Mouse (Mus musculus): ENCODE measurements at regions not wholly inside any gene's neighbourhood (a gene's known extent, or its start where the extent isn't known, plus 50 kb on each side); places are given as distances from the start of the nearest gene placed in this dataset.

- no peak for ATAC-seq (ENCODE audit: low FRiP score, low read depth)
- Histone ChIP-seq H3K27ac (replicated peaks; ENCODE audit: low read depth, low read length) (no peak overlapping the region), H3K36me3 (ENCODE audit: control insufficient read depth, insufficient read depth, low read length) (no peaks in the 10 kb centered on the region), H3K9me3 (ENCODE audit: control insufficient read depth, low read length) (no peaks in the 10 kb centered on the region), H3K9ac (ENCODE audit: low read depth, low read length, severe bottlenecking) (no peak overlapping the region), H3K4me2 (replicated peaks; ENCODE audit: low read depth, low read length, severe bottlenecking) (no peak overlapping the region; the same call in 1 of the 2 replicates), H3K4me1 (ENCODE audit: control insufficient read depth, insufficient read depth, low read length) (peaks cover 17% of the 10 kb centered on the region), H3K4me3 (replicated peaks; ENCODE audit: low read length) (no peak overlapping the region), H3K27me3 (ENCODE audit: control insufficient read depth, insufficient read depth, low read length) (no peaks in the 10 kb centered on the region)
- no peak for TF ChIP-seq POLR2A (IDR thresholded peaks at IDR 0.05; ENCODE audit: borderline replicate concordance, extremely low read depth, insufficient read depth, insufficient read length)
- no peak for DNase-seq (ENCODE audit: low spot score)
- WGBS = 19% methylated on average over 14 of the region's 14 CpGs
These were observed 126.5 kb downstream of the Tbx5 start for GRCm38 (mm10) chr5:119958942-119959341.

- no peak for ATAC-seq (ENCODE audit: low FRiP score, low read depth)
- 72% methylated on average over 3 of the region's 3 CpGs for WGBS
- no peak for TF ChIP-seq POLR2A (IDR thresholded peaks at IDR 0.05; ENCODE audit: borderline replicate concordance, extremely low read depth, insufficient read depth, insufficient read length)
- Histone ChIP-seq H3K36me3 (ENCODE audit: control insufficient read depth, insufficient read depth, low read length) (no peaks in the 10 kb centered on the region), H3K9ac (ENCODE audit: low read depth, low read length, severe bottlenecking) (no peak overlapping the region), H3K4me2 (replicated peaks; ENCODE audit: low read depth, low read length, severe bottlenecking) (no peak overlapping the region), H3K4me3 (replicated peaks; ENCODE audit: low read length) (no peak overlapping the region), H3K27me3 (ENCODE audit: control insufficient read depth, insufficient read depth, low read length) (peaks cover 3% of the 10 kb centered on the region; the same call in 1 of the 2 replicates), H3K4me1 (ENCODE audit: control insufficient read depth, insufficient read depth, low read length) (peaks cover 5% of the 10 kb centered on the region), H3K9me3 (ENCODE audit: control insufficient read depth, low read length) (no peaks in the 10 kb centered on the region), H3K27ac (replicated peaks; ENCODE audit: low read depth, low read length) (no peak overlapping the region)
- DNase-seq (ENCODE audit: low spot score) = no peak
These were observed 132.3 kb downstream of the Tbx5 start for GRCm38 (mm10) chr5:119964751-119965150.

- H3K36me3 ChIP-seq (ENCODE audit: control insufficient read depth, insufficient read depth, low read length) = no peaks in the 10 kb centered on the region
- H3K4me1 ChIP-seq (ENCODE audit: control insufficient read depth, insufficient read depth, low read length) = peaks cover 6% of the 10 kb centered on the region
- no peak for ATAC-seq (ENCODE audit: low FRiP score, low read depth)
- DNase-seq (ENCODE audit: low spot score) = no peak
- H3K4me2 ChIP-seq (replicated peaks; ENCODE audit: low read depth, low read length, severe bottlenecking) = no peak overlapping the region
- H3K27me3 ChIP-seq (ENCODE audit: control insufficient read depth, insufficient read depth, low read length) = peaks cover 3% of the 10 kb centered on the region; the same call in 1 of the 2 replicates
- TF ChIP-seq POLR2A (IDR thresholded peaks at IDR 0.05; ENCODE audit: borderline replicate concordance, extremely low read depth, insufficient read depth, insufficient read length) = no peak
- WGBS = 90% methylated on average over 16 of the region's 16 CpGs
- no peak overlapping the region for H3K4me3 ChIP-seq (replicated peaks; ENCODE audit: low read length)
- no peaks in the 10 kb centered on the region for H3K9me3 ChIP-seq (ENCODE audit: control insufficient read depth, low read length)
- H3K27ac ChIP-seq (replicated peaks; ENCODE audit: low read depth, low read length) = no peak overlapping the region
- no peak overlapping the region for H3K9ac ChIP-seq (ENCODE audit: low read depth, low read length, severe bottlenecking)
These were observed 138.8 kb downstream of the Tbx5 start for GRCm38 (mm10) chr5:119971286-119971685.

GRCm38 (mm10) chr5:119972802-119973437 is 140.5 kb downstream of the Tbx5 start:
- peaks cover 12% of the 10 kb centered on the region for H3K4me1 ChIP-seq (ENCODE audit: control insufficient read depth, insufficient read depth, low read length)
- peak overlapping the region; percentile 9; the same call in 1 of the 2 replicates for H3K9ac ChIP-seq (ENCODE audit: low read depth, low read length, severe bottlenecking)
- 17% methylated on average over 24 of the region's 24 CpGs for WGBS
- peak; percentile 64 for DNase-seq (ENCODE audit: low spot score)
- H3K36me3 ChIP-seq (ENCODE audit: control insufficient read depth, insufficient read depth, low read length) = no peaks in the 10 kb centered on the region
- no peak for TF ChIP-seq POLR2A (IDR thresholded peaks at IDR 0.05; ENCODE audit: borderline replicate concordance, extremely low read depth, insufficient read depth, insufficient read length)
- H3K4me3 ChIP-seq (replicated peaks; ENCODE audit: low read length) = peak overlapping the region; percentile 24
- ATAC-seq (ENCODE audit: low FRiP score, low read depth) = peak; percentile 82
- H3K27me3 ChIP-seq (ENCODE audit: control insufficient read depth, insufficient read depth, low read length) = peaks cover 3% of the 10 kb centered on the region; the same call in 1 of the 2 replicates
- no peak overlapping the region for H3K27ac ChIP-seq (replicated peaks; ENCODE audit: low read depth, low read length)
- H3K9me3 ChIP-seq (ENCODE audit: control insufficient read depth, low read length) = no peaks in the 10 kb centered on the region
- peak overlapping the region; percentile 50 for H3K4me2 ChIP-seq (replicated peaks; ENCODE audit: low read depth, low read length, severe bottlenecking)

- TF ChIP-seq POLR2A (IDR thresholded peaks at IDR 0.05; ENCODE audit: borderline replicate concordance, extremely low read depth, insufficient read depth, insufficient read length) = no peak
- H3K9ac ChIP-seq (ENCODE audit: low read depth, low read length, severe bottlenecking) = no peak overlapping the region
- H3K4me1 ChIP-seq (ENCODE audit: control insufficient read depth, insufficient read depth, low read length) = peaks cover 18% of the 10 kb centered on the region
- 26% methylated on average over 10 of the region's 10 CpGs for WGBS
- H3K4me3 ChIP-seq (replicated peaks; ENCODE audit: low read length) = no peak overlapping the region
- no peaks in the 10 kb centered on the region for H3K36me3 ChIP-seq (ENCODE audit: control insufficient read depth, insufficient read depth, low read length)
- H3K9me3 ChIP-seq (ENCODE audit: control insufficient read depth, low read length) = no peaks in the 10 kb centered on the region
- H3K27me3 ChIP-seq (ENCODE audit: control insufficient read depth, insufficient read depth, low read length) = no peaks in the 10 kb centered on the region
- H3K27ac ChIP-seq (replicated peaks; ENCODE audit: low read depth, low read length) = no peak overlapping the region
- DNase-seq (ENCODE audit: low spot score) = no peak
- ATAC-seq (ENCODE audit: low FRiP score, low read depth) = no peak
- H3K4me2 ChIP-seq (replicated peaks; ENCODE audit: low read depth, low read length, severe bottlenecking) = no peak overlapping the region
These were observed 138.1 kb upstream of the Rbm19 start for GRCm38 (mm10) chr5:119978096-119978715.
